Mouse (Mus musculus) urinary bladder, adult 18-20 months (tissue): ENCODE measurements at regions not wholly inside any gene's neighbourhood (a gene's known extent, or its start where the extent isn't known, plus 50 kb on each side); places are given as distances from the start of the nearest gene placed in this dataset.
"Not testable (repeated sequence)": the region's sequence is repeated elsewhere in the genome, so short reads cannot be mapped to it uniquely, and the experiment has no call there.

Source experiments
- DNase-seq, 2 experiments: peaks; one replicate each; pipeline ENCODE4 v3.0.0; 2022; ENCODE audit warnings: low spot score in 2 of 2, mixed read lengths in 2 of 2

GRCm38 (mm10) chr1:47306961-47307360, 414.3 kb upstream of the Slc39a10 start:
- no peak for DNase-seq

- DNase-seq = no peak
These were observed 406.7 kb upstream of the Slc39a10 start for GRCm38 (mm10) chr1:47299311-47299710.

GRCm38 (mm10) chr1:47285639-47286038, 393.0 kb upstream of the Slc39a10 start:
- no peak for DNase-seq

- DNase-seq = no peak
These were observed 385.8 kb upstream of the Slc39a10 start for GRCm38 (mm10) chr1:47278321-47279020.

GRCm38 (mm10) chr1:47277839-47278238, 385.2 kb upstream of the Slc39a10 start:
- no peak for DNase-seq

GRCm38 (mm10) chr1:47272131-47272530, 379.5 kb upstream of the Slc39a10 start:
- no peak for DNase-seq

- no peak for DNase-seq
These were observed 371.0 kb upstream of the Slc39a10 start for GRCm38 (mm10) chr1:47263611-47264010.

- DNase-seq = no peak
These were observed 369.0 kb upstream of the Slc39a10 start for GRCm38 (mm10) chr1:47261505-47262130.

- not testable (repeated sequence) for DNase-seq
These were observed 358.1 kb upstream of the Slc39a10 start for GRCm38 (mm10) chr1:47250706-47251105.

- DNase-seq = no peak
These were observed 324.4 kb upstream of the Slc39a10 start for GRCm38 (mm10) chr1:47217088-47217487.

- no peak for DNase-seq
These were observed 323.9 kb upstream of the Slc39a10 start for GRCm38 (mm10) chr1:47216419-47217002.

GRCm38 (mm10) chr1:47213476-47213875, 320.8 kb upstream of the Slc39a10 start:
- no peak for DNase-seq

- DNase-seq = no peak
These were observed 300.3 kb upstream of the Slc39a10 start for GRCm38 (mm10) chr1:47193001-47193400.

GRCm38 (mm10) chr1:47164417-47164816, 271.8 kb upstream of the Slc39a10 start:
- no peak for DNase-seq

- no peak for DNase-seq
These were observed 271.3 kb upstream of the Slc39a10 start for GRCm38 (mm10) chr1:47163808-47164410.

- DNase-seq = not testable (repeated sequence)
These were observed 237.4 kb upstream of the Slc39a10 start for GRCm38 (mm10) chr1:47130031-47130430.

GRCm38 (mm10) chr1:47119636-47120035, 227.0 kb upstream of the Slc39a10 start:
- no peak for DNase-seq

GRCm38 (mm10) chr1:47116681-47117080, 224.0 kb upstream of the Slc39a10 start:
- DNase-seq = not testable (repeated sequence)

- DNase-seq = no peak
These were observed 219.8 kb upstream of the Slc39a10 start for GRCm38 (mm10) chr1:47112494-47112893.

GRCm38 (mm10) chr1:47104055-47104454, 211.4 kb upstream of the Slc39a10 start:
- DNase-seq = no peak

- no peak for DNase-seq
These were observed 210.8 kb upstream of the Slc39a10 start for GRCm38 (mm10) chr1:47103321-47103988.
